Mouse (Mus musculus): ENCODE measurements around the gene Robo3.

- TF ChIP-seq EP300 (IDR thresholded peaks at IDR 0.05; ENCODE audit: insufficient read depth, low read depth, low read length): no peak
- no peak for TF ChIP-seq CTCF (IDR thresholded peaks at IDR 0.05)
- no peak for TF ChIP-seq POLR2A (IDR thresholded peaks at IDR 0.05; ENCODE audit: insufficient read depth, low read depth, low read length)
Observed at GRCm38 (mm10) chr9:37429326-37429725, 3.7 kb downstream of the Robo3 start.

All from heart, adult 2 months (tissue).